Mouse (Mus musculus) embryonic facial prominence, embryonic 11.5 days (tissue): ENCODE measurements around the gene Vmn1r198. TPM values are rescaled to one million over a fixed set of nuclear protein-coding genes. Genes with fewer than 3 reads are reported as not detected.

Source experiments
- polyA plus RNA-seq: library from polyadenylated mRNA; unstranded; fragments of >200 nt; fragmentation: Nextera tagmentation; extraction: Ambion mirVana; gene quantifications from 2 replicates; pipeline ENCODE4 v1.2.1, GENCODE M21; 2014

Gene Vmn1r198
- polyA plus RNA-seq, 1 experiment from 2014 or later: not detected

Other genes starting within 250 kb of the Vmn1r198 start
- gene Vmn1r189, start 244.5 kb upstream of the Vmn1r198 start, polyA plus RNA-seq: not detected in 2 replicates
- not detected in 2 replicates for gene Vmn1r191, start 166.4 kb upstream of the Vmn1r198 start, polyA plus RNA-seq
- gene Vmn1r192, start 159.2 kb upstream of the Vmn1r198 start, polyA plus RNA-seq: not detected in 2 replicates
- not detected in 2 replicates for gene Vmn1r193, start 127.2 kb upstream of the Vmn1r198 start, polyA plus RNA-seq
- not detected in 2 replicates for gene Vmn1r194, start 106.1 kb upstream of the Vmn1r198 start, polyA plus RNA-seq
- not detected in 2 replicates for gene Vmn1r195, start 79.8 kb upstream of the Vmn1r198 start, polyA plus RNA-seq
- gene Vmn1r196, start 60.4 kb upstream of the Vmn1r198 start, polyA plus RNA-seq: not detected in 2 replicates
- gene Vmn1r197, start 25.8 kb upstream of the Vmn1r198 start, polyA plus RNA-seq: not detected in 2 replicates
- not detected in 2 replicates for gene Vmn1r199, start 29.5 kb downstream of the Vmn1r198 start, polyA plus RNA-seq
- not detected in 2 replicates for gene Vmn1r200, start 40.0 kb downstream of the Vmn1r198 start, polyA plus RNA-seq
- not detected in 2 replicates for gene Vmn1r201, start 121.6 kb downstream of the Vmn1r198 start, polyA plus RNA-seq
- gene Vmn1r202, start 155.0 kb downstream of the Vmn1r198 start, polyA plus RNA-seq: not detected in 2 replicates
- gene Vmn1r203, start 167.8 kb downstream of the Vmn1r198 start, polyA plus RNA-seq: not detected in 2 replicates
- gene Vmn1r204, start 202.8 kb downstream of the Vmn1r198 start, polyA plus RNA-seq: not detected in 2 replicates
- not detected in 2 replicates for gene Vmn1r205, start 242.6 kb downstream of the Vmn1r198 start, polyA plus RNA-seq